Mouse (Mus musculus) layer of hippocampus, postnatal 10 days (tissue): Measurements from ENCODE around the gene Gcnt2. TPM values are rescaled to one million over a fixed set of nuclear protein-coding genes. Genes with fewer than 3 reads are reported as not detected.
A peak's percentile ranks its signal among the peaks of the same experiment; 100 is the strongest.

Experiments used
- DNase-seq, 2 experiments: peaks; one replicate each; pipeline ENCODE4 v3.0.0; 2021; ENCODE audit warnings: low spot score in 2 of 2
- long read RNA-seq: library from polyadenylated mRNA; stranded (forward); transcript quantifications from one replicate; pipeline ENCODE4 v2.0.0, GENCODE M21; 2023
- total RNA-seq, 2 experiments: library from RNA; stranded (reverse); gene quantifications; 2 replicates each; pipeline ENCODE4 v1.2.3; 2021

Gcnt2 gene
- 10 to 100 TPM; 11.1 to 13.2 TPM for total RNA-seq
- long read RNA-seq, full-length matches to known transcripts = 5 of 6 reads
- long read RNA-seq, partial matches to known transcripts = 0 of 6 reads
- long read RNA-seq, other reads (novel, unspliced or antisense) = 1 of 6 reads

GRCm38 (mm10) chr13:40859652-40860399, at the start of gene Gcnt2:
Gcnt2 (plus strand) TSS chr13:40859754.
- DNase-seq = peak; percentile 23 to 37

- no peak for DNase-seq
Observed at GRCm38 (mm10) chr13:40820617-40821016, 38.9 kb upstream of the Gcnt2 start.

GRCm38 (mm10) chr13:40821911-40822310, 37.6 kb upstream of the Gcnt2 start:
- DNase-seq = no peak

- no peak for DNase-seq
Observed at GRCm38 (mm10) chr13:40841146-40841787, 18.3 kb upstream of the Gcnt2 start.

GRCm38 (mm10) chr13:40842141-40842540, 17.4 kb upstream of the Gcnt2 start:
- DNase-seq = no peak

GRCm38 (mm10) chr13:40843418-40844067, 16.0 kb upstream of the Gcnt2 start:
- peak; percentile 79 to 83 for DNase-seq

GRCm38 (mm10) chr13:40844144-40844543, 15.4 kb upstream of the Gcnt2 start:
- no peak for DNase-seq

GRCm38 (mm10) chr13:40845951-40846350, 13.6 kb upstream of the Gcnt2 start:
- no peak for DNase-seq

GRCm38 (mm10) chr13:40846375-40846774, 13.2 kb upstream of the Gcnt2 start:
- no peak for DNase-seq

GRCm38 (mm10) chr13:40847898-40848297, 11.7 kb upstream of the Gcnt2 start:
- no peak for DNase-seq

- DNase-seq = no peak
Observed at GRCm38 (mm10) chr13:40850686-40851085, 8.9 kb upstream of the Gcnt2 start.

GRCm38 (mm10) chr13:40851281-40851680, 8.3 kb upstream of the Gcnt2 start:
- no peak for DNase-seq

- no peak for DNase-seq
Observed at GRCm38 (mm10) chr13:40851961-40852360, 7.6 kb upstream of the Gcnt2 start.

- no peak for DNase-seq
Observed at GRCm38 (mm10) chr13:40852791-40853190, 6.8 kb upstream of the Gcnt2 start.

GRCm38 (mm10) chr13:40853842-40854241, 5.7 kb upstream of the Gcnt2 start:
- no peak for DNase-seq

GRCm38 (mm10) chr13:40854451-40855058, 5.0 kb upstream of the Gcnt2 start:
- no peak for DNase-seq

- no peak for DNase-seq
Observed at GRCm38 (mm10) chr13:40855266-40855665, 4.3 kb upstream of the Gcnt2 start.

GRCm38 (mm10) chr13:40856786-40857185, 2.8 kb upstream of the Gcnt2 start:
- no peak for DNase-seq

- DNase-seq = no peak
Observed at GRCm38 (mm10) chr13:40857281-40857818, 2.2 kb upstream of the Gcnt2 start.

- DNase-seq = no peak
Observed at GRCm38 (mm10) chr13:40859225-40859624, 329 bp upstream of the Gcnt2 start.

GRCm38 (mm10) chr13:40863006-40863405, 3.5 kb downstream of the Gcnt2 start:
- no peak for DNase-seq
